Mouse (Mus musculus) CH12.LX (cell line): Measurements from ENCODE around the gene Lrch3.

Experiments used
- CHD1 ChIP-seq: IDR thresholded peaks from 2 replicates; pipeline ENCODE4 v1.6.1; 2012; ENCODE audit warnings: low read depth, low read length, improper control_type of control experiment, inconsistent platforms
- CHD2 ChIP-seq: IDR thresholded peaks from 2 replicates; pipeline ENCODE4 v1.6.1; 2011; ENCODE audit warnings: low read length, improper control_type of control experiment
- CTCF ChIP-seq, 2 experiments: IDR thresholded peaks in 1 of 2; conservative IDR thresholded peaks in 1 of 2; 2 replicates each; pipeline ENCODE4 v1.5.1; 2011 to 2012; ENCODE audit warnings: low read depth in 2 of 2, low read length in 2 of 2, improper control_type of control experiment in 1 of 2, inconsistent platforms in 1 of 2, mild to moderate bottlenecking in 1 of 2, moderate library complexity in 1 of 2
- E2F4 ChIP-seq: IDR thresholded peaks from 2 replicates; pipeline ENCODE4 v1.6.1; 2011; ENCODE audit warnings: low read depth, low read length, improper control_type of control experiment; ENCODE audit not compliant: insufficient replicate concordance
- EP300 ChIP-seq: IDR thresholded peaks from 2 replicates; pipeline ENCODE4 v1.6.1; 2011; ENCODE audit warnings: low read length, improper control_type of control experiment
- MAX ChIP-seq: IDR thresholded peaks from 2 replicates; pipeline ENCODE4 v1.6.1; 2011; ENCODE audit warnings: low read length, improper control_type of control experiment
- NELFE ChIP-seq: IDR thresholded peaks from 2 replicates; pipeline ENCODE4 v1.6.1; 2011; ENCODE audit warnings: low read depth, low read length, improper control_type of control experiment
- PAX5 ChIP-seq: IDR thresholded peaks from 2 replicates; pipeline ENCODE4 v1.6.1; 2012; ENCODE audit warnings: low read length, inconsistent platforms, mixed read lengths
- POLR2A ChIP-seq: IDR thresholded peaks from 2 replicates; pipeline ENCODE4 v1.6.1; 2011; ENCODE audit warnings: low read depth, mild to moderate bottlenecking, improper control_type of control experiment, low read length
- SIN3A ChIP-seq: IDR thresholded peaks from 2 replicates; pipeline ENCODE4 v1.6.1; 2012; ENCODE audit warnings: low read length, improper control_type of control experiment, inconsistent platforms
- UBTF ChIP-seq: IDR thresholded peaks from 2 replicates; pipeline ENCODE4 v1.6.1; 2012; ENCODE audit warnings: low read depth, mild to moderate bottlenecking, inconsistent platforms, low read length, improper control_type of control experiment, moderate library complexity
- USF2 ChIP-seq: conservative IDR thresholded peaks from 2 replicates; pipeline ENCODE4 v1.6.1; 2011; ENCODE audit warnings: low read depth, low read length, improper control_type of control experiment
- ZC3H11A ChIP-seq: IDR thresholded peaks from 2 replicates; pipeline ENCODE4 v1.6.1; 2012; ENCODE audit warnings: low read depth, mild to moderate bottlenecking, inconsistent platforms, low read length, improper control_type of control experiment
- ZNF384 ChIP-seq: IDR thresholded peaks from 2 replicates; pipeline ENCODE4 v1.6.1; 2012; ENCODE audit warnings: low read depth, low read length, improper control_type of control experiment, inconsistent platforms

GRCm38 (mm10) chr16:33060926-33061325, 147.0 kb downstream of the Lrch3 start:
- TF ChIP-seq CTCF (conservative IDR thresholded peaks at IDR 0.05 in 1 of 2, IDR thresholded peaks at IDR 0.05 in 1 of 2; ENCODE audit: low read depth in 2 of 2, low read length in 2 of 2) (no peak), CHD2 (peak; percentile 15; the same call in 1 of the 2 replicates), UBTF (no peak), EP300 (no peak), ZC3H11A (no peak), SIN3A (no peak; the same call in 1 of the 2 replicates), CHD1 (no peak), MAX (no peak), PAX5 (no peak), ZNF384 (no peak), NELFE (no peak), USF2 (no peak), E2F4 (no peak), POLR2A (peak; percentile 49)
